Mouse (Mus musculus): ENCODE results near the gene Osbpl10. TPM values are rescaled to one million over a fixed set of nuclear protein-coding genes. Genes with fewer than 3 reads are reported as not detected.
"Not testable (repeated sequence)": the region's sequence is repeated elsewhere in the genome, so short reads cannot be mapped to it uniquely, and the experiment has no call there.

Osbpl10 gene
- polyA plus RNA-seq, 1 experiment from 2014 or later = 1.6 TPM

DNA sequence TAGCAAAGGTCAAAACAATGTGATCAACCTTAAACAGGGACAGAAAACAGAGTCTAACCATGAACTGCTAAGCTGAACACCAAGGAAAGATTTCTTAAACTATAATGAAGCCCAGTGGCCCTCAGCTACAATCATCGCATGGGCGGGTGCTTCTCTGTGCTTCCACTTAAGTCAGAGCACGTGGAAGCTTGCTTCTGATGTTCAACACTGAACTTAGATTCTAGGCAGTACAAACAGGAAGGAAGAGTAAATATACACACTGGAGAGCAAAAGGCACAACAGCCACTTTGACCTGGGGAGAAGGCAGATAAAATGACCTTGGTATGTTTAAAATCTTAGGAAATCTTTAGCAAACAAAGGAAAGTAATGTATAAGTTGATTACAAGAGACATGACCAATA, 293.2 kb downstream of the Osbpl10 start:
- ATAC-seq (ENCODE audit: insufficient number of reproducible peaks, insufficient read depth, low FRiP score, low read depth) = no peak
- Histone ChIP-seq H3K4me2 (replicated peaks; ENCODE audit: low read depth, low read length) (no peak overlapping the region), H3K27ac (ENCODE audit: low read length) (no peak overlapping the region), H3K36me3 (ENCODE audit: control insufficient read depth, insufficient read depth, low read length) (peaks cover 29% of the 10 kb centered on the region), H3K4me1 (ENCODE audit: control insufficient read depth, insufficient read depth, low read length) (no peaks in the 10 kb centered on the region), H3K9ac (replicated peaks; ENCODE audit: low read depth, low read length) (no peak overlapping the region), H3K27me3 (ENCODE audit: control insufficient read depth, insufficient read depth, low read length) (no peaks in the 10 kb centered on the region), H3K9me3 (ENCODE audit: control insufficient read depth, low read depth, low read length) (no peaks in the 10 kb centered on the region), H3K4me3 (ENCODE audit: low read depth, low read length) (no peak overlapping the region)
- WGBS = 68% methylated on average over 3 of the region's 3 CpGs

DNA sequence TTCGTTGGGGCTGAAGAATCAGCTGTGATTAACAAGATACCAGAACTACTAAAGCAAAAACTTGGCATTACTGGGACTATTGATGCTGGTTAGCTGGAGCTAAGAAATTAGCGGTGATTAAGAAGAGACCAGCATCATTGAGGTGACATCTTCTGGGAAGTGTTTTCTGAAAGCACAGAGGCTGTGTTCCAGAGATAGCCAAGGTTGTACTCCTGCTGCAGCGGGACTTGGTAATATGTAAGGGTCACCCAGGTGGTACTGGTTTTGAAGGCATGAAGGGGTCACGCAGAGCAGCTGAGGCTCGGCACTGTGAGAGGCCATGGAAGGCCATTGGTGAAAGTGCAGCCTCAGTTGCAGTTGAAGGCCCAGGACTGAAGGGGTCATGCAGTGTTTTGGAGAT, 294.1 kb downstream of the Osbpl10 start:
- not testable (repeated sequence) for H3K27ac ChIP-seq (ENCODE audit: low read length); H3K9ac ChIP-seq (replicated peaks; ENCODE audit: low read depth, low read length); H3K4me1 ChIP-seq (ENCODE audit: control insufficient read depth, insufficient read depth, low read length); H3K4me3 ChIP-seq (ENCODE audit: low read depth, low read length); H3K9me3 ChIP-seq (ENCODE audit: control insufficient read depth, low read depth, low read length); H3K27me3 ChIP-seq (ENCODE audit: control insufficient read depth, insufficient read depth, low read length); H3K4me2 ChIP-seq (replicated peaks; ENCODE audit: low read depth, low read length); ATAC-seq (ENCODE audit: insufficient number of reproducible peaks, insufficient read depth, low FRiP score, low read depth)
- peaks cover 32% of the 10 kb centered on the region for H3K36me3 ChIP-seq (ENCODE audit: control insufficient read depth, insufficient read depth, low read length)
- 89% methylated on average over 2 of the region's 5 CpGs for WGBS

DNA sequence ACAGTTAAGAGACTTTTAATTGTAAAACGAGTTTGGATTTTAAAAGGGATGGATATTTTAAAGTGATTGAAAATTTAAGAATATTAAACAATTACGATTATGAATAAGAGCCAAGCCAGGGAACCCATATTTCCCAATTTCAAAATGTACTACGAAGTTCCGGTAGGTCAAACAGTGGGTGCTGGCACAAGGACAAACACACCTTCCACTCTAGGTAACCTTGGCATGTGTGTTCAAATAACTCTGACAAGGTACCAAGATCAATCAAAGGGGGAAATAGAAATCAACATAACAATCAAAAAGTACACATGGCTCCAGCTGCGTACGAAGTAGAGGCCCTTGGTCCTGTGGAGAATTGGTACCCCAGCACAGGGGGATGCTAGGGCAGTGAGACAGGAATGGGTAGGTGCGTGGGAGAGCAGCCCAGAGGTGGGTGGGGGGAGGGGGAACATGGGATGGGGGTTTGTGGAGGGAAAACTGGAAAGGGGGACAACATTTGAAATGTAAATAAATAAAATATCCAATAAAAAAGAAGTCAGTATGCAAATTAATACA, 294.8 kb downstream of the Osbpl10 start:
- Histone ChIP-seq H3K27ac (ENCODE audit: low read length) (no peak overlapping the region), H3K36me3 (ENCODE audit: control insufficient read depth, insufficient read depth, low read length) (peaks cover 33% of the 10 kb centered on the region), H3K4me3 (ENCODE audit: low read depth, low read length) (no peak overlapping the region), H3K4me1 (ENCODE audit: control insufficient read depth, insufficient read depth, low read length) (no peaks in the 10 kb centered on the region), H3K9ac (replicated peaks; ENCODE audit: low read depth, low read length) (no peak overlapping the region), H3K4me2 (replicated peaks; ENCODE audit: low read depth, low read length) (no peak overlapping the region), H3K27me3 (ENCODE audit: control insufficient read depth, insufficient read depth, low read length) (no peaks in the 10 kb centered on the region), H3K9me3 (ENCODE audit: control insufficient read depth, low read depth, low read length) (no peaks in the 10 kb centered on the region)
- ATAC-seq (ENCODE audit: insufficient number of reproducible peaks, insufficient read depth, low FRiP score, low read depth) = no peak
- 83% methylated on average over 7 of the region's 7 CpGs for WGBS

DNA sequence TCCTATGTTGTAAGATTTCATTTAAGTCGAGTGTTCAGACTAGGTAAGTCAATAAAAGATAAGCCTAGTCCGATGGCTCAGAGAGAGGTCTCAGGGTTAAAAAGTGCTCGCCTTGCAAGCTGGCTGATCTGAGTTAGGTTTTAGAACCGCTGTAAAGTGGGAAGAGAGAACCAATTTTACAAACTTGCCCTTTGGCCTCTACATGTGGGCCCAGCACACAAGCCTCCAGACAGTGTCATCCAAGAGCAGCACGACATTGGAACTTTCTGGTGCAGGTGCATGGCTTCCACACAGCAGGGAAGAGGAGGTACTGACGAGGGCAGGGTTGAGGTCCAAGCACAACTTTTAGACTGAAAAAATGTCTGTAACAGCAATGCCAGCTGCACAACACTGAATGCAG, 296.4 kb downstream of the Osbpl10 start:
- ATAC-seq (ENCODE audit: insufficient number of reproducible peaks, insufficient read depth, low FRiP score, low read depth) = no peak
- Histone ChIP-seq H3K4me2 (replicated peaks; ENCODE audit: low read depth, low read length) (no peak overlapping the region), H3K27me3 (ENCODE audit: control insufficient read depth, insufficient read depth, low read length) (no peaks in the 10 kb centered on the region), H3K36me3 (ENCODE audit: control insufficient read depth, insufficient read depth, low read length) (peaks cover 44% of the 10 kb centered on the region), H3K9me3 (ENCODE audit: control insufficient read depth, low read depth, low read length) (no peaks in the 10 kb centered on the region), H3K4me3 (ENCODE audit: low read depth, low read length) (no peak overlapping the region), H3K27ac (ENCODE audit: low read length) (no peak overlapping the region), H3K9ac (replicated peaks; ENCODE audit: low read depth, low read length) (no peak overlapping the region), H3K4me1 (ENCODE audit: control insufficient read depth, insufficient read depth, low read length) (no peaks in the 10 kb centered on the region)
- 76% methylated on average over 6 of the region's 6 CpGs for WGBS

DNA sequence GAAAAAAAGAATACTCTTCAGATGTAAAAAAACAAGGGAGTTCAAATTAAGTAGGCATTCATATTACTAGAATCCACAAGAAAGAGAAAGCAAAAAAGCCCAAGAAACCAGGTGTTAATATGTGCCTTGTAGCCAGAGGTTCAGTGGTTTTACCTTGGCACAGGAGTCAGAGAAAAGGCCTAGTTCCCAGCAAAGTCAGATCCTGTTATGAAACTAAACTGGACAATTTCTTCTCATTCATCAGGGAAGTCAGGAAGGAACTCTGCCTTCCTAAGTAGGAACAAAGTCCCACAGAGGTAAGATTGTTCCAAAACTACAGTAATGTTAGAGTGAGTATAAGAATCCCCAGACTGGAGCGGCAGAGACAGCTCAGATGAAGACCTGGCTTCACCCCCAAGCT, 300.3 kb downstream of the Osbpl10 start:
- no peak overlapping the region for H3K9ac ChIP-seq (replicated peaks; ENCODE audit: low read depth, low read length)
- H3K4me1 ChIP-seq (ENCODE audit: control insufficient read depth, insufficient read depth, low read length) = no peaks in the 10 kb centered on the region
- ATAC-seq (ENCODE audit: insufficient number of reproducible peaks, insufficient read depth, low FRiP score, low read depth) = no peak
- no peaks in the 10 kb centered on the region for H3K27me3 ChIP-seq (ENCODE audit: control insufficient read depth, insufficient read depth, low read length)
- H3K9me3 ChIP-seq (ENCODE audit: control insufficient read depth, low read depth, low read length) = no peaks in the 10 kb centered on the region
- H3K27ac ChIP-seq (ENCODE audit: low read length) = no peak overlapping the region
- 75% methylated on average over 1 of the region's 1 CpGs for WGBS
- H3K36me3 ChIP-seq (ENCODE audit: control insufficient read depth, insufficient read depth, low read length) = peaks cover 37% of the 10 kb centered on the region
- H3K4me3 ChIP-seq (ENCODE audit: low read depth, low read length) = no peak overlapping the region
- H3K4me2 ChIP-seq (replicated peaks; ENCODE audit: low read depth, low read length) = no peak overlapping the region

Other genes with a start within 250 kb of the Osbpl10 start
- gene Cmtm6, start 247.5 kb upstream of the Osbpl10 start, polyA plus RNA-seq (2014; fragmentation: Nextera tagmentation; extraction: Ambion mirVana) = 56.7 and 62.1 TPM in 2 replicates
- 97.4 and 101 TPM in 2 replicates for gene Cmtm7, start 196.7 kb upstream of the Osbpl10 start, polyA plus RNA-seq (2014; fragmentation: Nextera tagmentation; extraction: Ambion mirVana)
- gene Cmtm8, start 134.4 kb upstream of the Osbpl10 start, polyA plus RNA-seq (2014; fragmentation: Nextera tagmentation; extraction: Ambion mirVana) = 54.3 and 58.8 TPM in 2 replicates
- 11.7 TPM in 2 replicates for gene Gpd1l, start 44.6 kb upstream of the Osbpl10 start, polyA plus RNA-seq (2014; fragmentation: Nextera tagmentation; extraction: Ambion mirVana)
- gene Rps27rt, start 4.2 kb downstream of the Osbpl10 start, polyA plus RNA-seq (2014; fragmentation: Nextera tagmentation; extraction: Ambion mirVana) = 537 and 625 TPM in 2 replicates

Data from stomach, embryonic 14.5 days (tissue).